Mouse (Mus musculus) erythroblast, embryonic 14.5 days (primary cell): ENCODE results near the gene 4930412O13Rik.

Experiments used
- GATA1 ChIP-seq: IDR thresholded peaks from 2 replicates; pipeline ENCODE4 v1.6.1; 2012; ENCODE audit warnings: low read length, inconsistent platforms, mixed read lengths
- TAL1 ChIP-seq: IDR thresholded peaks from 3 replicates; pipeline ENCODE4 v1.6.1; 2012; ENCODE audit warnings: low read length, inconsistent platforms, mixed read lengths

- TF ChIP-seq GATA1 (no peak), TAL1 (no peak)
Measured at GRCm38 (mm10) chr2:9883803-9884532, 2.9 kb downstream of the 4930412O13Rik start.
